Mouse (Mus musculus) limb, embryonic 13.5 days (tissue): ENCODE measurements around the gene Hoxc5. TPM values are rescaled to one million over a fixed set of nuclear protein-coding genes. Genes with fewer than 3 reads are reported as not detected.

Experiments
- ATAC-seq: fragments of 200-750 bp; cut with Nextera tagmentation; 2 replicates; pipeline ENCODE4 v1.8.0; 2017; ENCODE audit warnings: low read depth, moderate number of reproducible peaks, moderate TSS enrichment; ENCODE audit not compliant: low FRiP score
- H3K27ac ChIP-seq: fragments of 300-500 bp; sonication (generic); 2 replicates; pipeline ENCODE4 v1.5.1; 2015; ENCODE audit warnings: inconsistent platforms, mild to moderate bottlenecking, moderate library complexity
- H3K27me3 ChIP-seq: fragments of 300-500 bp; sonication (generic); 2 replicates; pipeline ENCODE4 v1.6.1; 2015; ENCODE audit warnings: mild to moderate bottlenecking, inconsistent platforms
- H3K36me3 ChIP-seq: fragments of 300-500 bp; sonication (generic); 2 replicates; pipeline ENCODE4 v1.6.1; 2015; ENCODE audit warnings: inconsistent platforms, mild to moderate bottlenecking, moderate library complexity
- H3K4me1 ChIP-seq: fragments of 300-500 bp; sonication (generic); 2 replicates; pipeline ENCODE4 v1.6.1; 2015; ENCODE audit warnings: inconsistent platforms
- H3K4me2 ChIP-seq: fragments of 300-500 bp; sonication (generic); replicated peaks from 2 replicates; pipeline ENCODE4 v1.6.1; 2015; ENCODE audit warnings: inconsistent platforms, mild to moderate bottlenecking, moderate library complexity
- H3K4me3 ChIP-seq: fragments of 300-500 bp; sonication (generic); 2 replicates; pipeline ENCODE4 v1.5.1; 2015; ENCODE audit warnings: moderate library complexity, mild to moderate bottlenecking, inconsistent platforms
- H3K9ac ChIP-seq: fragments of 300-500 bp; sonication (generic); 2 replicates; pipeline ENCODE4 v1.6.1; 2015; ENCODE audit warnings: mild to moderate bottlenecking, inconsistent platforms
- H3K9me3 ChIP-seq: fragments of 300-500 bp; sonication (generic); 2 replicates; pipeline ENCODE4 v1.6.1; 2016; ENCODE audit warnings: inconsistent platforms
- WGBS: fragments of 180-500 bp; shearing (Covaris S2); methylation state at CpG from one replicate; pipeline ENCODE4 v1.1.7; 2015; 5-methylcytosine and 5-hydroxymethylcytosine counted together
- polyA plus RNA-seq: library from polyadenylated mRNA; unstranded; fragments of >200 nt; fragmentation: Nextera tagmentation; extraction: Ambion mirVana; gene quantifications from 2 replicates; pipeline ENCODE4 v1.2.1, GENCODE M21; 2015

Hoxc5 gene
- polyA plus RNA-seq, 1 experiment from 2014 or later, result 5.2 TPM

- H3K9ac ChIP-seq, result peak overlapping the region; percentile 60
- peak overlapping the region; percentile 69 for H3K27ac ChIP-seq
- H3K4me3 ChIP-seq, result peak overlapping the region; percentile 50
- ATAC-seq, result peak; percentile 66
- H3K36me3 ChIP-seq, result no peaks in the 10 kb centered on the region
- under 1% methylated on average over 33 of the region's 33 CpGs for WGBS
- peaks cover 99% of the 10 kb centered on the region for H3K27me3 ChIP-seq
- H3K4me2 ChIP-seq, result peak overlapping the region; percentile 78
- no peaks in the 10 kb centered on the region for H3K9me3 ChIP-seq
- H3K4me1 ChIP-seq, result peaks cover 55% of the 10 kb centered on the region
Measured at GRCm38 (mm10) chr15:102999183-102999831, 32.1 kb downstream of the Hoxc5 start.

DNA sequence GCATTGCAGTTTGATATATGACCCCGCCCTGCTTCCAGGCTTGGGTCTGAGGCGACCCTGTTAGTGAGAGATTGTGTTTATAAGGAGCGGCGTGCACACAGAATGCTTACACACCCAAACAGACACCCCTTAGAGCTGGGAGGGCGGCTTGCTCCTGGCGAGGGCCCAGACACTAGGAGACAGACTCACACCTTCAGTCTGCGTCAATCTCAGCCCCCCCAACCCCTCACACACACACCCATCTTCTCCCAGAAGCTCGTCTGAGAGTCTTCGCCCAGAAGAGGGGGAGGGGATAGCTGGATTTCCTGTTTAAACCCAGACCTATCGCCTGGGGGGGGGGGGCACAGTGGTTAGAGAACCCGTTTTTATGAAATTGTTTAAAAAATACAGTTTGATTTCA lies 32.7 kb downstream of the Hoxc5 start:
- ATAC-seq, result peak; percentile 26; the same call in 1 of the 2 replicates
- Histone ChIP-seq H3K4me1 (peaks cover 55% of the 10 kb centered on the region), H3K36me3 (no peaks in the 10 kb centered on the region), H3K9me3 (no peaks in the 10 kb centered on the region), H3K4me3 (peak overlapping the region; percentile 50), H3K27ac (peak overlapping the region; percentile 69; the same call in 1 of the 2 replicates), H3K4me2 (peak overlapping the region; percentile 78), H3K27me3 (peaks cover 99% of the 10 kb centered on the region), H3K9ac (no peak overlapping the region; the same call in 1 of the 2 replicates)
- 2% methylated on average over 11 of the region's 11 CpGs for WGBS

DNA sequence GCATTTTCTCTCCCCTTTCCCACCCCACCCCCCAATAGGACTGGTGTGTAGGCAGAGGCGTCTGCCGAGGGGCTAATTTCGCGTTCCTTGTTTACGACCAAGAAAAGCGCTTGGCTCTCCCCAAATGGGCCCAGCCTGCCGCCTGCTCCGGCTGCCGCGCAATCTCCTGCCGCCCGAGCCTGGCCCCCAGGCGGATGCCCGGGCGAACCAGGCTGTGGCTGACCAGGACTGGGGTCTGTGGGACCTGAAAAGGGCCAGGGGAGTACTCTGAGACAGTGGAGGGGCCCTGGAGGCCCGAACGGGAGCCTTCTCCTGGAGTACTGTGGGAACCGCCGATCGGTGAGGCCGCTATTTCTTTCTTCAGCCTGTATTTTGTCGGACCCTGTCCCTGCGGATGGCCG lies 33.3 kb downstream of the Hoxc5 start:
- Histone ChIP-seq H3K4me3 (peak overlapping the region; percentile 50), H3K4me1 (peaks cover 58% of the 10 kb centered on the region), H3K36me3 (no peaks in the 10 kb centered on the region), H3K27me3 (peaks cover 99% of the 10 kb centered on the region), H3K4me2 (peak overlapping the region; percentile 78), H3K9me3 (no peaks in the 10 kb centered on the region), H3K9ac (peak overlapping the region; percentile 69), H3K27ac (peak overlapping the region; percentile 56)
- WGBS, result 2% methylated on average over 24 of the region's 24 CpGs
- no peak for ATAC-seq

DNA sequence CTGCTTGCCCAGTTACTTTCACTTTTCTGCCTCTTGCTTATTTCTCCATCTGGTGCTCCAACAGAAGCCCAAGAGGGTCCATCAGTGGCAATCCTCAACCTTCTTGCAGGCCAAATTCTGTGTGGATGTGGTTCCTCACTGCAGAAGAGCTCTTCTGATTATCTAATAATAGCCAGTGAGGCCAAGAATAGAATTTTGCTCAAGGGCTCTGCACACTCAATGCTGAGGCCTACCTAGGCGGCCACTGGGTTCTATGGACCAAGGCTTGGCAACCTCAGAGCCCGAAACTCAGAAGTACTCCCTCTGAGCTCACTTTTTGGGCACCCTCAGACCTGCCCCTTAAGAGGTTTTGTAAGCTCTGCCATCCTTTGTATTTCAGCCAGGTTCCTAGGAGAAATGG lies 34.1 kb downstream of the Hoxc5 start:
- Histone ChIP-seq H3K4me3 (peak overlapping the region; percentile 50; the same call in 1 of the 2 replicates), H3K36me3 (no peaks in the 10 kb centered on the region), H3K4me1 (peaks cover 65% of the 10 kb centered on the region), H3K9me3 (no peaks in the 10 kb centered on the region), H3K27ac (no peak overlapping the region), H3K27me3 (peaks cover 99% of the 10 kb centered on the region), H3K4me2 (peak overlapping the region; percentile 78), H3K9ac (no peak overlapping the region)
- ATAC-seq, result no peak
- 50% methylated on average over 2 of the region's 2 CpGs for WGBS

- H3K4me2 ChIP-seq, result no peak overlapping the region
- H3K9me3 ChIP-seq, result no peaks in the 10 kb centered on the region
- H3K27ac ChIP-seq, result no peak overlapping the region
- no peaks in the 10 kb centered on the region for H3K36me3 ChIP-seq
- no peak overlapping the region for H3K4me3 ChIP-seq
- 26% methylated on average over 4 of the region's 4 CpGs for WGBS
- peaks cover 62% of the 10 kb centered on the region for H3K4me1 ChIP-seq
- H3K27me3 ChIP-seq, result peaks cover 100% of the 10 kb centered on the region
- no peak overlapping the region for H3K9ac ChIP-seq
- no peak for ATAC-seq
Measured at GRCm38 (mm10) chr15:103002156-103002555, 34.9 kb downstream of the Hoxc5 start.

DNA sequence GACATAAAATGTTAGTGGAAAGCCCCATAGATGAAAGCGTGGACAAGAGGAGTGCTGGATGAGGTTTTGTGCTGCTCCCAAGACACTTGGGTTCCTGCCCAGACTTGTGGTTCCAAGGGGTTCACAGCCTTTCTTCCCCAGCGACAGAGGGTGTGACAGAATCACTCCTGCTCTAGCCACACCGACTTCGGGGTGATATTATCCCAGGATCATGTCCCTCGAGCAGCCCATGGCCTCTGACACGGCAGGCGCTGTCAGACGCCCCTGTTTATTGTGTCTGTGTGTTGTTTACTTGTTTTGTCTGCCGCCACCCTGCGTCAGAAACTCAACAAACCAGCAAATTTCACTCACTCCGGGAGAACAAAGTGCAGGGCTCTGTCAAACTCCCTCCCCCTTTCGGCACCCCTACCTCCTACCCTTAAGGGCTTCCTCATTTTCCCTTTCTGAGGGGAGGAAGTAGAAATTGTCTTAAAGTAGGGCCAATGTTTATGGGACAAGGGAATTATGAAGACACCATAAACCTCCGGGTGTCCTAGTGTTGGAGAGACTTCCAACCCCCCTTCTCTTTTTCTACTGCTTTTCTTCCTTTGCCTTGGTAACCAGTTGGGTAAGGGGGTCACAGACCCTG lies 35.7 kb downstream of the Hoxc5 start:
- WGBS, result 16% methylated on average over 13 of the region's 13 CpGs
- Histone ChIP-seq H3K27me3 (peaks cover 100% of the 10 kb centered on the region), H3K4me1 (peaks cover 63% of the 10 kb centered on the region), H3K4me3 (no peak overlapping the region), H3K4me2 (no peak overlapping the region; the same call in 1 of the 2 replicates), H3K27ac (no peak overlapping the region), H3K9me3 (no peaks in the 10 kb centered on the region), H3K9ac (no peak overlapping the region), H3K36me3 (no peaks in the 10 kb centered on the region)
- ATAC-seq, result no peak

- H3K9ac ChIP-seq, result no peak overlapping the region
- H3K27ac ChIP-seq, result no peak overlapping the region
- no peak overlapping the region for H3K4me3 ChIP-seq
- 1% methylated on average over 17 of the region's 17 CpGs for WGBS
- peaks cover 51% of the 10 kb centered on the region for H3K4me1 ChIP-seq
- peak overlapping the region; percentile 33 for H3K4me2 ChIP-seq
- H3K36me3 ChIP-seq, result no peaks in the 10 kb centered on the region
- no peak for ATAC-seq
- peaks cover 100% of the 10 kb centered on the region for H3K27me3 ChIP-seq
- H3K9me3 ChIP-seq, result no peaks in the 10 kb centered on the region
Measured at GRCm38 (mm10) chr15:103005308-103005707, 38.1 kb downstream of the Hoxc5 start.

DNA sequence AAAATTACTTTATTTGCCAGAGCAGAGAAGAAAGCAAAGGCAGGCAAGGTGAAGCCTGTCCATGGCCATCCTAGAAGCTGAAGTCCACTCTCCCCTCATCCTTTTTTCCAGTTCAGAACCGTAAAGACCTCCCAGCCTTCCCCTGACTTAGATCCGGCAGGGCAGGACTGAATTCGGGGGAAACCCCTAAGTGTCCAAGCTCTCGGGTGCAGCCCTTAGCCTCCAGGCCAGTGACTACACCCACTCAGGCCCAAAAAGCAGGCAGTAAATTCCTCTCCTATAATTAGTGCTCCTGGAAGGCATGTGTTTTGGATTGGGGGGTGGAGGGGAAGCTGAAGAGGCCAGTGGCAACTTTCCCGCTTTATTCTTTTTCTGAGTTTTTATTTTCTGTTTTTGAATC lies 38.6 kb downstream of the Hoxc5 start:
- Histone ChIP-seq H3K4me2 (peak overlapping the region; percentile 33), H3K9ac (no peak overlapping the region), H3K27me3 (peaks cover 100% of the 10 kb centered on the region), H3K4me3 (no peak overlapping the region), H3K27ac (no peak overlapping the region), H3K4me1 (peaks cover 51% of the 10 kb centered on the region), H3K36me3 (no peaks in the 10 kb centered on the region), H3K9me3 (no peaks in the 10 kb centered on the region)
- WGBS, result 11% methylated on average over 5 of the region's 5 CpGs
- ATAC-seq, result no peak

DNA sequence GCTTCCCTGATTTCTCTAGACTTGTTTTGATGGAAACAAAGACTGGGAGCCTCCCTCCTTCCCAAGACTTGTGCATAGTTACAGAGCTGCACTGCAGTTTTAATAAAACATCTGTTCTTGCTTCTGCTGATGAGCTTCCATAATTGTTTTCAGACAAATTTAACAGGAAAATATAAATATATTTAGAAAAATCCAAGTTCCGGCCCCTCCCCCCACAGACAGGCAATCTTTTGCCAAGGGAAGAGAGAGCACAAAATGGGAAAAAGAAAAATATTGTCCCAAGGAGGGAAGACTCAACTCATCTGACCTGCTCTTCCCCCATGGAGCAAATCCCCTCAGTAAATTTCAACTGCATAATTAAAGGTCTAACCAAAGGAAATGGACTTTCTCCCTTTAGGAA lies 39.1 kb downstream of the Hoxc5 start:
- H3K9me3 ChIP-seq, result no peaks in the 10 kb centered on the region
- H3K27ac ChIP-seq, result no peak overlapping the region
- H3K4me3 ChIP-seq, result no peak overlapping the region
- no peak for ATAC-seq
- no peaks in the 10 kb centered on the region for H3K36me3 ChIP-seq
- peaks cover 100% of the 10 kb centered on the region for H3K27me3 ChIP-seq
- WGBS, result 7% methylated on average over 1 of the region's 1 CpGs
- H3K4me2 ChIP-seq, result peak overlapping the region; percentile 33; the same call in 1 of the 2 replicates
- peaks cover 51% of the 10 kb centered on the region for H3K4me1 ChIP-seq
- no peak overlapping the region for H3K9ac ChIP-seq

DNA sequence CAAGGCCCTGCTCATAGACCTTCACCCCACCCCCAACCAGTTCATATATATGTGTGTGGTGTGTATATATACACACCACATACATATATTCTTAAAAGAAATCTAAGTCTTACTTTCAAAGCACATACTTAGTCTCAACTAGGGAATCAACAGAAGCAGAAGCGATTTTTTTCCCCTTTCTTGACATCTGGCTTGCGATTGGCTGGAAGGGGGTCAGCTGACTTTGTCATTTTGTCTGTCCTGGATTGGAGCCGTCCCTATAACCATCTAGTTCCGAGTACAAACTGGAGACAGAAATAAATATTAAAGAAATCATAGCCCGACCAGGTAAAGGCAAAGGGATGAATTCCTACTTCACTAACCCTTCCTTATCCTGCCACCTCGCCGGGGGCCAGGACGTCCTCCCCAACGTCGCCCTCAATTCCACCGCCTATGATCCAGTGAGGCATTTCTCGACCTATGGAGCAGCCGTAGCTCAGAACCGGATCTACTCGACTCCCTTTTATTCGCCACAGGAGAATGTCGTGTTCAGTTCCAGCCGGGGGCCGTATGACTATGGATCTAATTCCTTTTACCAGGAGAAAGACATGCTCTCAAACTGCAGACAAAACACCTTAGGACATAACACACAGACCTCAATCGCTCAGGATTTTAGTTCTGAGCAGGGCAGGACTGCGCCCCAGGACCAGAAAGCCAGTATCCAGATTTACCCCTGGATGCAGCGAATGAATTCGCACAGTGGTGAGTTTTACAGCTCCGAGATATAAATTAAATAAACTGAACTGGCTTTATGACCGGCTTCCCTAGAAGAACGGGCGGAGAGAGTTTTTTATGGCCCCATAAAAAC lies 42.2 kb downstream of the Hoxc5 start:
- Histone ChIP-seq H3K4me2 (peak overlapping the region; percentile 49), H3K36me3 (no peaks in the 10 kb centered on the region), H3K4me1 (peaks cover 50% of the 10 kb centered on the region), H3K27ac (no peak overlapping the region), H3K9me3 (no peaks in the 10 kb centered on the region), H3K9ac (peak overlapping the region; percentile 25; the same call in 1 of the 2 replicates), H3K4me3 (peak overlapping the region; percentile 29), H3K27me3 (peaks cover 98% of the 10 kb centered on the region)
- 2% methylated on average over 27 of the region's 27 CpGs for WGBS
- no peak for ATAC-seq

GRCm38 (mm10) chr15:103010112-103010846 lies 43.0 kb downstream of the Hoxc5 start:
- no peak overlapping the region for H3K27ac ChIP-seq
- 5% methylated on average over 31 of the region's 31 CpGs for WGBS
- no peak for ATAC-seq
- H3K9ac ChIP-seq, result peak overlapping the region; percentile 25; the same call in 1 of the 2 replicates
- peak overlapping the region; percentile 29 for H3K4me3 ChIP-seq
- H3K27me3 ChIP-seq, result peaks cover 98% of the 10 kb centered on the region
- no peaks in the 10 kb centered on the region for H3K9me3 ChIP-seq
- H3K36me3 ChIP-seq, result no peaks in the 10 kb centered on the region
- H3K4me1 ChIP-seq, result peaks cover 57% of the 10 kb centered on the region
- peak overlapping the region; percentile 49 for H3K4me2 ChIP-seq
